Comparison of ENCODE assay signal across 11 mouse cellular contexts in genomic region chr13:29156703-29157102, GRCm38 (mm10).
DNase-seq lines count a peak whose midpoint lies in the region; ATAC-seq and TF ChIP-seq lines count a peak whose summit lies in the region.
"Had no signal": no experiment of that assay in that cellular context is flagged by ENCODE, and none has a peak within 500 bp of the region (broad histone marks: within the 10 kb centered on the region; RNA-seq: fewer than 3 reads in every experiment).

No protein-coding gene starts in this region.

- no peaks in the 10 kb centered on the region for H3K36me3 ChIP-seq in intestine, postnatal 0 days (ENCODE audit: control insufficient read depth, insufficient read depth)
- H3K36me3 ChIP-seq in intestine, embryonic 16.5 days (ENCODE audit: control insufficient read depth, insufficient read depth, low read length) = no peaks in the 10 kb centered on the region
- H3K36me3 ChIP-seq: embryonic facial prominence, embryonic 13.5 days had no signal

- H3K27ac ChIP-seq in intestine, postnatal 0 days (ENCODE audit: low read depth, low read length) = no peak overlapping the region
- H3K27ac ChIP-seq in intestine, embryonic 16.5 days (ENCODE audit: low read length) = no peak overlapping the region
- H3K27ac ChIP-seq: embryonic facial prominence, embryonic 13.5 days had no signal

- no peak for ATAC-seq in CD4-positive, CD25-positive, alpha-beta regulatory T cell, adult 4 months
- ATAC-seq in intestine, postnatal 0 days = no peak
- ATAC-seq in intestine, embryonic 16.5 days = no peak
- ATAC-seq in megakaryocyte progenitor cell, adult 5-6 weeks (replicated peaks; ENCODE audit: poor library complexity) = no peak

- peak; percentile 50 for TF ChIP-seq CTCF in intestine, postnatal 0 days (IDR thresholded peaks at IDR 0.05; ENCODE audit: low read depth)

- no peaks in the 10 kb centered on the region for H3K9me3 ChIP-seq in intestine, postnatal 0 days (ENCODE audit: control insufficient read depth)
- no peaks in the 10 kb centered on the region for H3K9me3 ChIP-seq in intestine, embryonic 16.5 days (ENCODE audit: control insufficient read depth, low read length)
- H3K9me3 ChIP-seq: embryonic facial prominence, embryonic 13.5 days had no signal

- intact Hi-C loops in gastrocnemius, postnatal 14 days (cut with DNase I; ENCODE audit: low total_unique reads) = no loop called here

- H3K4me2 ChIP-seq in intestine, postnatal 0 days (replicated peaks; ENCODE audit: low read depth) = no peak overlapping the region
- H3K4me2 ChIP-seq in intestine, embryonic 16.5 days (ENCODE audit: low read depth, low read length) = no peak overlapping the region
- H3K4me2 ChIP-seq: embryonic facial prominence, embryonic 13.5 days had no signal

- no peaks in the 10 kb centered on the region for H3K4me1 ChIP-seq in intestine, postnatal 0 days (replicated peaks; ENCODE audit: control insufficient read depth, insufficient read depth, low read length)
- no peaks in the 10 kb centered on the region for H3K4me1 ChIP-seq in intestine, embryonic 16.5 days (ENCODE audit: control insufficient read depth, insufficient read depth, low read length)
- H3K4me1 ChIP-seq: embryonic facial prominence, embryonic 13.5 days had no signal

- no peak overlapping the region for H3K9ac ChIP-seq in intestine, postnatal 0 days (ENCODE audit: low read depth, low read length)
- H3K9ac ChIP-seq in intestine, embryonic 16.5 days (ENCODE audit: low read depth, low read length) = no peak overlapping the region
- H3K9ac ChIP-seq: embryonic facial prominence, embryonic 13.5 days had no signal

- peak; percentile 5 for DNase-seq in CD4-positive, CD25-positive, alpha-beta regulatory T cell, adult 2 months (ENCODE audit: low read depth, low spot score)
- peak; percentile 21 for DNase-seq in embryo, embryonic 11 days
- DNase-seq in thymus, postnatal 0 days (ENCODE audit: low spot score) = peak; percentile 57
- no peak for DNase-seq in gastrocnemius, postnatal 14 days
- DNase-seq: kidney, adult 8-10 months; liver had no signal

- 33% methylated on average over 4 of the region's 4 CpGs for WGBS in intestine, postnatal 0 days
- WGBS in intestine, embryonic 16.5 days = 34% methylated on average over 4 of the region's 4 CpGs

- H3K27me3 ChIP-seq in intestine, postnatal 0 days (replicated peaks; ENCODE audit: control insufficient read depth, insufficient read depth, low read length) = no peaks in the 10 kb centered on the region
- no peaks in the 10 kb centered on the region for H3K27me3 ChIP-seq in intestine, embryonic 16.5 days (replicated peaks; ENCODE audit: control insufficient read depth, insufficient read depth, low read length)
- H3K27me3 ChIP-seq: embryonic facial prominence, embryonic 13.5 days had no signal

- H3K4me3 ChIP-seq in intestine, postnatal 0 days (ENCODE audit: low read depth, low read length) = no peak overlapping the region
- H3K4me3 ChIP-seq in intestine, embryonic 16.5 days (ENCODE audit: low read length) = no peak overlapping the region
- H3K4me3 ChIP-seq: embryonic facial prominence, embryonic 13.5 days had no signal
